Mouse (Mus musculus) ES-Bruce4 (cell line): ENCODE measurements around the gene Msi2.

Experiments used
- CTCF ChIP-seq: IDR thresholded peaks from one replicate; pipeline ENCODE4 v1.8.1; 2011; ENCODE audit warnings: low read depth, low read length
- EP300 ChIP-seq: IDR thresholded peaks from 2 replicates; pipeline ENCODE4 v1.6.1; 2011; ENCODE audit warnings: low read depth, low read length; ENCODE audit not compliant: insufficient read depth

DNA sequence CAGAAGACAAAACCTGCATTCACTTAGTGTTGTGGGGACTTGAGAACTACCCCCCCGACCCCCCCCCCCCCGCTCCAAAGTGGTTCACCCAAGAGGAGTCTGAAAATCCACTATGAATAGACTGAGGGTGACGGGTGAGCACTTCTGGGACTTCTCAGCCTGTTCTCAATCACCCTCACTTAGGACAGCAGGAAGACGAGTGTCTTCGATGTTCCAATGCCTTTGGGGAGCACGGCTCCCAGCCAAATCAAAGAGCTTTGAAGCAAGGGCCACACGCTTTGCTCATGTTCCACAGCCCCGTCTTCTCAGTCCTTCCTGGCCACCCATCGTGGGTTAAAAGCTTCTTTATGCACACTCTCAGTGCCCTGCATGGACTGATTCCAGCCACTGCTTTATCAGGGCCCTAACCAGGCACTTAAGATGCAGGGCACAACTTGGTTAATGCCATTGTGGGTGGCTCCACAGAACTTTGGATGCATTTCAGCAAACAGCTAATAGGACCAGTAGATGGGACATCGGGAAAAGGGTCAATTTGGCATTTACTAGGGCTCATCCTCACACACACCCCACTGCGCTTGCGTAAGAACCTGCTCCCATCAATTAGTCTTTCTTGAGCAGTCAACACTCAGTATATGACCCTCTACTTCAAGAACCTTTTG is 110.5 kb downstream of the Msi2 start:
- no peak for TF ChIP-seq EP300
- no peak for TF ChIP-seq CTCF
